Mouse (Mus musculus): Measurements from ENCODE around the gene Zfp445. TPM values are rescaled to one million over a fixed set of nuclear protein-coding genes. Genes with fewer than 3 reads are reported as not detected.

Gene Zfp445
- total and polyA plus RNA-seq, 2 experiments from 2014 or later = 24.6 to 51.3 TPM

GRCm38 (mm10) chr9:122815239-122815851 is 50.5 kb downstream of the Zfp445 start:
- Histone ChIP-seq H3K9me3 (replicated peaks; ENCODE audit: control insufficient read depth, low read length) (no peaks in the 10 kb centered on the region), H3K27me3 (ENCODE audit: control insufficient read depth, insufficient read depth, low read length) (no peaks in the 10 kb centered on the region), H3K9ac (replicated peaks; ENCODE audit: low read depth, low read length) (no peak overlapping the region), H3K27ac (ENCODE audit: low read depth) (no peak overlapping the region), H3K4me3 (ENCODE audit: low read depth, low read length) (no peak overlapping the region), H3K36me3 (replicated peaks; ENCODE audit: control insufficient read depth, insufficient read depth, low read length) (peaks cover 27% of the 10 kb centered on the region), H3K4me2 (ENCODE audit: low read depth, low read length) (no peak overlapping the region), H3K4me1 (ENCODE audit: control insufficient read depth, insufficient read depth) (0 out of 2 replicates have a peak, but pooled peaks cover 4% of the 10 kb centered on the region)
- no peak for ATAC-seq (ENCODE audit: insufficient read depth, low read depth)
- TF ChIP-seq CTCF (IDR thresholded peaks at IDR 0.05; ENCODE audit: low read depth) (no peak), EP300 (IDR thresholded peaks at IDR 0.05; ENCODE audit: low read depth) (no peak)
- WGBS = 57% methylated on average over 4 of the region's 4 CpGs
- no peak for DNase-seq (ENCODE audit: low spot score)

DNA sequence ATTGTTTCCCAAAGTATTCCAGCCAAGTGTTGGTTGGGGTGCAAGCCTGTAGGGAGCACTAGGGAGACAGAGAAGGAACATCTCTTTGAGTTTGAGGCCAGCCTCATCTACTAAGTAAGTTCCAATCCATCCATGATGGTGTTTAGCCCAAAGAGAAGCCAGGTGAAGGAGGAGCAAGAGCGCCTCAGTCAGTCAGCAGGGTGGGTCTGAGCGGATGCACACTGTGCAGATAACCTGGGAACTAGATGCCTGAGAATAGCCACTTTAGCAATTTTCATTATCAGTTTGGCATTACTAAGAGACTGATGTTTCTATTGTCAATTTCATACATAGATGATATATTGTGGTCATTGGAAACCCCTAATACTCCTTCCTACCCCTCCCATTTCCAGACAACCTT is 51.0 kb downstream of the Zfp445 start:
- Histone ChIP-seq H3K9ac (replicated peaks; ENCODE audit: low read depth, low read length) (no peak overlapping the region), H3K9me3 (replicated peaks; ENCODE audit: control insufficient read depth, low read length) (no peaks in the 10 kb centered on the region), H3K27ac (ENCODE audit: low read depth) (no peak overlapping the region), H3K4me3 (ENCODE audit: low read depth, low read length) (no peak overlapping the region), H3K27me3 (ENCODE audit: control insufficient read depth, insufficient read depth, low read length) (no peaks in the 10 kb centered on the region), H3K36me3 (replicated peaks; ENCODE audit: control insufficient read depth, insufficient read depth, low read length) (peaks cover 22% of the 10 kb centered on the region), H3K4me2 (ENCODE audit: low read depth, low read length) (no peak overlapping the region), H3K4me1 (ENCODE audit: control insufficient read depth, insufficient read depth) (0 out of 2 replicates have a peak, but pooled peaks cover 4% of the 10 kb centered on the region)
- 94% methylated on average over 2 of the region's 2 CpGs for WGBS
- ATAC-seq (ENCODE audit: insufficient read depth, low read depth) (no peak), DNase-seq (ENCODE audit: low spot score) (no peak)
- no peak for TF ChIP-seq CTCF (IDR thresholded peaks at IDR 0.05; ENCODE audit: low read depth)
- TF ChIP-seq EP300 (IDR thresholded peaks at IDR 0.05; ENCODE audit: low read depth) = no peak

DNA sequence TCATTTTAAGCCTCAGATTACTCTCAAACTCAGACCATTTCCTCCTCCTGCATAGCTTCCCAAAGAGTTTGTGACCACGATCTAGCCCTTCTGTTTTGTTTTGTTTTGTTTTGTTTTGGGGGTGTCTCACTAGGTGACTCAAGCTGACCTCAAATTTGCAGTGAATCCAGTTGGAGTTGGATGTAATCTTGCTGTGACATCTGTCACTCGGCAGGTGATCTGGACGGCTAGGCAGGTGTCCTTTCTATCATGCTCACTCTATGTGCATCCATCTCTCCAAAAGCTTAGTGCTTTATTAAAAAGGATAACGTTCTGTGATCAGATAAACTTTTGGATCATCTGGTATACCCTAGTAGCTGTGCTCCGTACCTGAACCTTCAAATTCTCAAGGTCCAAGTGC is 53.4 kb downstream of the Zfp445 start:
- 85% methylated on average over 5 of the region's 5 CpGs for WGBS
- Histone ChIP-seq H3K9me3 (replicated peaks; ENCODE audit: control insufficient read depth, low read length) (no peaks in the 10 kb centered on the region), H3K27me3 (ENCODE audit: control insufficient read depth, insufficient read depth, low read length) (no peaks in the 10 kb centered on the region), H3K4me1 (ENCODE audit: control insufficient read depth, insufficient read depth) (0 out of 2 replicates have a peak, but pooled peaks cover 4% of the 10 kb centered on the region), H3K27ac (ENCODE audit: low read depth) (no peak overlapping the region), H3K4me2 (ENCODE audit: low read depth, low read length) (no peak overlapping the region), H3K4me3 (ENCODE audit: low read depth, low read length) (no peak overlapping the region), H3K9ac (replicated peaks; ENCODE audit: low read depth, low read length) (no peak overlapping the region), H3K36me3 (replicated peaks; ENCODE audit: control insufficient read depth, insufficient read depth, low read length) (peaks cover 9% of the 10 kb centered on the region; the same call in 1 of the 2 replicates)
- DNase-seq (ENCODE audit: low spot score) = no peak
- no peak for ATAC-seq (ENCODE audit: insufficient read depth, low read depth)
- TF ChIP-seq CTCF (IDR thresholded peaks at IDR 0.05; ENCODE audit: low read depth) (no peak), EP300 (IDR thresholded peaks at IDR 0.05; ENCODE audit: low read depth) (no peak)

DNA sequence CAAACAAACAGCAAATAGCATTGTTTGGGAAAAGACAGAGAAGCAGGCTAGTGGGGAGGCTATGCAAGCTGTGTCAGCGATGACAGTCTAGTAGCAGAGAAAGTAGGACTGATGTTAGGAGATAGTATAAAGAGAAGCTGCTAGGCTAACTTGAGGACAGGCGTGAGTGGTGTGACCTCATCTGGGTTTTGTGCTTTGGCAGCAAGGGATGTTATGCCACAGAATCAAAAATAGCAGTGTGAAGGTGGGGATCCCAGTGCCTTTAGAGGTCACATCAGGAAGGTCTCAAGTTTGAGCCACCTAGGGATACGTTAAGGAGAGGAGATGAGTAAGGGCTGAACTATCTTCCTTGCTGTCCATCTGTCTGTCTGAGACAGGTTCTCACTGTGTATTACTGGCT is 55.6 kb downstream of the Zfp445 start:
- H3K27ac ChIP-seq (ENCODE audit: low read depth) = peak overlapping the region; percentile 46
- ATAC-seq (ENCODE audit: insufficient read depth, low read depth) = peak; percentile 40; the same call in 1 of the 2 replicates
- TF ChIP-seq CTCF (IDR thresholded peaks at IDR 0.05; ENCODE audit: low read depth) (no peak), EP300 (IDR thresholded peaks at IDR 0.05; ENCODE audit: low read depth) (no peak)
- H3K27me3 ChIP-seq (ENCODE audit: control insufficient read depth, insufficient read depth, low read length) = no peaks in the 10 kb centered on the region
- peak; percentile 83 for DNase-seq (ENCODE audit: low spot score)
- H3K9ac ChIP-seq (replicated peaks; ENCODE audit: low read depth, low read length) = no peak overlapping the region
- no peak overlapping the region for H3K4me3 ChIP-seq (ENCODE audit: low read depth, low read length)
- H3K4me1 ChIP-seq (ENCODE audit: control insufficient read depth, insufficient read depth) = peaks cover 13% of the 10 kb centered on the region; the same call in 1 of the 2 replicates
- no peak overlapping the region for H3K4me2 ChIP-seq (ENCODE audit: low read depth, low read length)
- no peaks in the 10 kb centered on the region for H3K9me3 ChIP-seq (replicated peaks; ENCODE audit: control insufficient read depth, low read length)
- H3K36me3 ChIP-seq (replicated peaks; ENCODE audit: control insufficient read depth, insufficient read depth, low read length) = peaks cover 3% of the 10 kb centered on the region; the same call in 1 of the 2 replicates
- 28% methylated on average over 3 of the region's 3 CpGs for WGBS

GRCm38 (mm10) chr9:122807186-122807585 is 58.6 kb downstream of the Zfp445 start:
- H3K4me2 ChIP-seq (ENCODE audit: low read depth, low read length) = no peak overlapping the region
- no peak overlapping the region for H3K4me3 ChIP-seq (ENCODE audit: low read depth, low read length)
- ATAC-seq (ENCODE audit: insufficient read depth, low read depth) = no peak
- no peak overlapping the region for H3K9ac ChIP-seq (replicated peaks; ENCODE audit: low read depth, low read length)
- H3K27me3 ChIP-seq (ENCODE audit: control insufficient read depth, insufficient read depth, low read length) = no peaks in the 10 kb centered on the region
- H3K4me1 ChIP-seq (ENCODE audit: control insufficient read depth, insufficient read depth) = peaks cover 13% of the 10 kb centered on the region; the same call in 1 of the 2 replicates
- WGBS = 87% methylated on average over 2 of the region's 2 CpGs
- H3K9me3 ChIP-seq (replicated peaks; ENCODE audit: control insufficient read depth, low read length) = no peaks in the 10 kb centered on the region
- H3K27ac ChIP-seq (ENCODE audit: low read depth) = no peak overlapping the region
- no peaks in the 10 kb centered on the region for H3K36me3 ChIP-seq (replicated peaks; ENCODE audit: control insufficient read depth, insufficient read depth, low read length)
- no peak for DNase-seq (ENCODE audit: low spot score)
- TF ChIP-seq EP300 (IDR thresholded peaks at IDR 0.05; ENCODE audit: low read depth) = no peak
- no peak for TF ChIP-seq CTCF (IDR thresholded peaks at IDR 0.05; ENCODE audit: low read depth)
